8 mouse cellular contexts compared by ENCODE assay signal in genomic region chr15:94722759-94723158, GRCm38 (mm10).
DNase-seq lines count a peak whose midpoint lies in the region; ATAC-seq lines count a peak whose summit lies in the region.

No protein-coding gene starts in this region.

- H3K9me3 ChIP-seq in intestine, embryonic 14.5 days (ENCODE audit: control insufficient read depth, low read length) = no peaks in the 10 kb centered on the region
- no peaks in the 10 kb centered on the region for H3K9me3 ChIP-seq in intestine, embryonic 16.5 days (ENCODE audit: control insufficient read depth, low read length)

- no peak for ATAC-seq in intestine, embryonic 14.5 days (replicated peaks; ENCODE audit: low FRiP score, low TSS enrichment, low read depth)
- ATAC-seq in intestine, embryonic 16.5 days = no peak
- peak; percentile 83 for ATAC-seq in frontal cortex, adult (ENCODE audit: low TSS enrichment)

- DNase-seq in intestine, embryonic 14.5 days (ENCODE audit: low spot score) = peak; percentile 89
- peak; percentile 69 for DNase-seq in ES-CJ7 (ENCODE audit: low read depth, low spot score)
- peak; percentile 66 for DNase-seq in brain, embryonic 18.5 days (ENCODE audit: low read depth, low spot score)
- DNase-seq in layer of hippocampus, adult 9-11 months = peak; percentile 61
- peak; percentile 74 for DNase-seq in mesoderm, embryonic 11.5 days (ENCODE audit: low read depth, low spot score)
- no peak for DNase-seq in spleen, postnatal 4 days (ENCODE audit: low spot score in 2 of 2)

- no peak overlapping the region for H3K4me3 ChIP-seq in intestine, embryonic 14.5 days (ENCODE audit: low read depth, low read length)
- H3K4me3 ChIP-seq in intestine, embryonic 16.5 days (ENCODE audit: low read length) = no peak overlapping the region

- no peaks in the 10 kb centered on the region for H3K36me3 ChIP-seq in intestine, embryonic 14.5 days (ENCODE audit: control insufficient read depth, insufficient read depth, low read length)
- H3K36me3 ChIP-seq in intestine, embryonic 16.5 days (ENCODE audit: control insufficient read depth, insufficient read depth, low read length) = no peaks in the 10 kb centered on the region

- H3K4me2 ChIP-seq in intestine, embryonic 14.5 days (ENCODE audit: low read length) = no peak overlapping the region
- H3K4me2 ChIP-seq in intestine, embryonic 16.5 days (ENCODE audit: low read depth, low read length) = no peak overlapping the region

- H3K9ac ChIP-seq in intestine, embryonic 14.5 days (ENCODE audit: low read length) = no peak overlapping the region
- H3K9ac ChIP-seq in intestine, embryonic 16.5 days (ENCODE audit: low read depth, low read length) = no peak overlapping the region

- 22% methylated on average over 5 of the region's 5 CpGs for WGBS in intestine, embryonic 14.5 days
- 31% methylated on average over 5 of the region's 5 CpGs for WGBS in intestine, embryonic 16.5 days

- H3K4me1 ChIP-seq in intestine, embryonic 14.5 days (replicated peaks; ENCODE audit: control insufficient read depth, insufficient read depth, low read length) = no peaks in the 10 kb centered on the region
- H3K4me1 ChIP-seq in intestine, embryonic 16.5 days (ENCODE audit: control insufficient read depth, insufficient read depth, low read length) = no peaks in the 10 kb centered on the region

- H3K27me3 ChIP-seq in intestine, embryonic 14.5 days (replicated peaks; ENCODE audit: control insufficient read depth, insufficient read depth, low read length) = no peaks in the 10 kb centered on the region
- no peaks in the 10 kb centered on the region for H3K27me3 ChIP-seq in intestine, embryonic 16.5 days (replicated peaks; ENCODE audit: control insufficient read depth, insufficient read depth, low read length)

- no peak overlapping the region for H3K27ac ChIP-seq in intestine, embryonic 14.5 days (ENCODE audit: low read depth)
- H3K27ac ChIP-seq in intestine, embryonic 16.5 days (ENCODE audit: low read length) = no peak overlapping the region

Comparison
In these comparisons a context has a peak if more than half of its experiments do, and no peak if none do; other contexts are left out.
1. DNase-seq: peak in intestine, embryonic 14.5 days (single experiment), ES-CJ7 (single experiment), brain, embryonic 18.5 days (single experiment), layer of hippocampus, adult 9-11 months (single experiment) and mesoderm, embryonic 11.5 days (single experiment); none in spleen, postnatal 4 days (0 of 2).